16 mouse cellular contexts compared by ENCODE assay signal in the genomic region with DNA sequence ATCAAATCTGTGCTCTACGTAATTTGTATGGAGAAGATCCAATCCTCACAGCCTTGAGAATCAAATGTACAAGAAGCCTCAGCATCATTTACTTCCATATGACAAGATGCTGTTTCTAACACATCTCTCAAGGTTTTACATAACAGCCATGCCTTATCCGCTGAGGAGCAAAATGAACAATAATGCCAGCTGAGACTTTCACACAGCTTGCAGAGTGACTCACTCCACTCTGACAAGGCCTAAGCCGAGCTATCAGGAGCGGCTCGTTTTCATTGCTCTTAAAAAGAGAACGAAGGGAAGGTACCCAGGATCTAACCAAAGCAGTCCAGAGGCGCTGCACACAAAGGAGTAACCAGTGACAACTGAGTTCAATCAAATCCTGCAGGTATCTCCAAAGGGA.
DNase-seq lines count a peak whose midpoint lies in the region; ATAC-seq and TF ChIP-seq lines count a peak whose summit lies in the region.
"Had no signal": no experiment of that assay in that cellular context is flagged by ENCODE, and none has a peak within 500 bp of the region (broad histone marks: within the 10 kb centered on the region; RNA-seq: fewer than 3 reads in every experiment).

No protein-coding gene starts in this region.

- TF ChIP-seq CTCF in forebrain, postnatal 0 days (IDR thresholded peaks at IDR 0.05; ENCODE audit: low read depth), result no peak

- 68% methylated on average over 7 of the region's 7 CpGs for WGBS in midbrain, embryonic 13.5 days
- 57% methylated on average over 7 of the region's 7 CpGs for WGBS in midbrain, embryonic 16.5 days
- 33% methylated on average over 7 of the region's 7 CpGs for WGBS in forebrain, postnatal 0 days
- 85% methylated on average over 7 of the region's 7 CpGs for WGBS in hindbrain, embryonic 10.5 days

- no peak overlapping the region for H3K9ac ChIP-seq in midbrain, embryonic 13.5 days (replicated peaks)
- no peak overlapping the region for H3K9ac ChIP-seq in midbrain, embryonic 16.5 days (ENCODE audit: low read depth, low read length)
- no peak overlapping the region for H3K9ac ChIP-seq in forebrain, postnatal 0 days
- H3K9ac ChIP-seq: heart, embryonic 12.5 days; hindbrain, embryonic 12.5 days; liver, embryonic 14.5 days had no signal

- H3K4me3 ChIP-seq in midbrain, embryonic 13.5 days (replicated peaks), result no peak overlapping the region
- no peak overlapping the region for H3K4me3 ChIP-seq in midbrain, embryonic 16.5 days (ENCODE audit: low read depth, low read length)
- no peak overlapping the region for H3K4me3 ChIP-seq in forebrain, postnatal 0 days (ENCODE audit: low read depth, low read length)
- no peak overlapping the region for H3K4me3 ChIP-seq in hindbrain, embryonic 10.5 days
- H3K4me3 ChIP-seq: heart, embryonic 12.5 days; hindbrain, embryonic 12.5 days; limb, embryonic 10.5 days had no signal

- no peaks in the 10 kb centered on the region for H3K27me3 ChIP-seq in midbrain, embryonic 13.5 days
- H3K27me3 ChIP-seq in midbrain, embryonic 16.5 days (ENCODE audit: control insufficient read depth, insufficient read depth, low read depth, low read length), result no peaks in the 10 kb centered on the region
- H3K27me3 ChIP-seq in forebrain, postnatal 0 days (ENCODE audit: insufficient read depth, low read length), result no peaks in the 10 kb centered on the region
- H3K27me3 ChIP-seq in hindbrain, embryonic 10.5 days (ENCODE audit: insufficient read depth, poor library complexity, severe bottlenecking), result no peaks in the 10 kb centered on the region
- H3K27me3 ChIP-seq: heart, embryonic 12.5 days; hindbrain, embryonic 12.5 days had no signal

- H3K4me2 ChIP-seq in midbrain, embryonic 13.5 days (replicated peaks), result no peak overlapping the region
- H3K4me2 ChIP-seq in midbrain, embryonic 16.5 days (ENCODE audit: low read length), result no peak overlapping the region
- no peak overlapping the region for H3K4me2 ChIP-seq in forebrain, postnatal 0 days (ENCODE audit: low read depth)
- H3K4me2 ChIP-seq: heart, embryonic 12.5 days; hindbrain, embryonic 12.5 days had no signal

- H3K36me3 ChIP-seq in midbrain, embryonic 13.5 days, result no peaks in the 10 kb centered on the region
- no peaks in the 10 kb centered on the region for H3K36me3 ChIP-seq in midbrain, embryonic 16.5 days (ENCODE audit: control insufficient read depth, insufficient read depth, low read length)
- no peaks in the 10 kb centered on the region for H3K36me3 ChIP-seq in forebrain, postnatal 0 days (ENCODE audit: insufficient read depth)
- no peaks in the 10 kb centered on the region for H3K36me3 ChIP-seq in hindbrain, embryonic 10.5 days
- H3K36me3 ChIP-seq: heart, embryonic 12.5 days; hindbrain, embryonic 12.5 days; limb, embryonic 10.5 days had no signal

- H3K9me3 ChIP-seq in midbrain, embryonic 13.5 days, result no peaks in the 10 kb centered on the region
- no peaks in the 10 kb centered on the region for H3K9me3 ChIP-seq in midbrain, embryonic 16.5 days (replicated peaks; ENCODE audit: control insufficient read depth, low read length, poor library complexity, severe bottlenecking)
- H3K9me3 ChIP-seq in forebrain, postnatal 0 days (ENCODE audit: low read length), result no peaks in the 10 kb centered on the region
- no peaks in the 10 kb centered on the region for H3K9me3 ChIP-seq in hindbrain, embryonic 10.5 days
- H3K9me3 ChIP-seq: heart, embryonic 12.5 days; hindbrain, embryonic 12.5 days; limb, embryonic 10.5 days had no signal

- peak; percentile 6; the same call in 1 of the 2 replicates for ATAC-seq in midbrain, embryonic 13.5 days
- ATAC-seq in midbrain, embryonic 16.5 days, result no peak; the same call in 1 of the 2 replicates
- ATAC-seq in forebrain, postnatal 0 days, result peak; percentile 78
- ATAC-seq: Patski had no signal

- peak; percentile 49 for DNase-seq in forebrain, postnatal 0 days
- DNase-seq in left cerebral cortex, adult 8-10 months (ENCODE audit: low spot score in 2 of 2), result peak; percentile 5 to 37
- DNase-seq in telencephalon, adult 2 months (ENCODE audit: low read depth, low spot score), result peak; percentile 73
- DNase-seq in thymus, postnatal 10 days (ENCODE audit: low spot score in 2 of 2), result no peak
- no peak for DNase-seq in hindbrain, embryonic 10.5 days (ENCODE audit: low spot score)
- DNase-seq: adrenal gland, adult 2 months; cerebellum, postnatal 25 days; kidney, adult 11 months; lung, postnatal 14 days had no signal

- H3K4me1 ChIP-seq in midbrain, embryonic 13.5 days (replicated peaks), result no peaks in the 10 kb centered on the region
- no peaks in the 10 kb centered on the region for H3K4me1 ChIP-seq in midbrain, embryonic 16.5 days (ENCODE audit: control insufficient read depth, insufficient read depth, low read length)
- no peaks in the 10 kb centered on the region for H3K4me1 ChIP-seq in forebrain, postnatal 0 days (ENCODE audit: insufficient read depth)
- H3K4me1 ChIP-seq in hindbrain, embryonic 10.5 days (replicated peaks), result no peaks in the 10 kb centered on the region
- H3K4me1 ChIP-seq: heart, embryonic 12.5 days; hindbrain, embryonic 12.5 days; limb, embryonic 10.5 days had no signal

- H3K27ac ChIP-seq in midbrain, embryonic 13.5 days, result no peak overlapping the region
- no peak overlapping the region for H3K27ac ChIP-seq in midbrain, embryonic 16.5 days (ENCODE audit: low read length)
- H3K27ac ChIP-seq in forebrain, postnatal 0 days (ENCODE audit: low read depth, low read length), result no peak overlapping the region
- no peak overlapping the region for H3K27ac ChIP-seq in hindbrain, embryonic 10.5 days
- H3K27ac ChIP-seq: hindbrain, embryonic 12.5 days; limb, embryonic 10.5 days; liver, embryonic 14.5 days had no signal

Comparison
In these comparisons a context has a peak if more than half of its experiments do, and no peak if none do; other contexts are left out.
1. DNase-seq: peak in forebrain, postnatal 0 days (single experiment), left cerebral cortex, adult 8-10 months (2 of 2) and telencephalon, adult 2 months (single experiment); none in thymus, postnatal 10 days (0 of 2) and hindbrain, embryonic 10.5 days (single experiment).